Mouse (Mus musculus) cerebellum, adult 2 months (tissue): ENCODE measurements around the gene Vps52. TPM values are rescaled to one million over a fixed set of nuclear protein-coding genes. Genes with fewer than 3 reads are reported as not detected.

Experiments used
- DNase-seq, 2 experiments: peaks; one replicate each; pipeline ENCODE4 v3.0.0; 2021
- H3K27ac ChIP-seq: fragments of 200-500 bp; 2 replicates; pipeline ENCODE4 v1.5.1; 2012; ENCODE audit warnings: low read length, control low read depth, inconsistent platforms; ENCODE audit not compliant: insufficient read depth
- H3K27me3 ChIP-seq: fragments of 200-500 bp; 2 replicates; pipeline ENCODE4 v1.6.1; 2012; ENCODE audit warnings: inconsistent platforms, mild to moderate bottlenecking, low read length, moderate library complexity; ENCODE audit not compliant: control insufficient read depth, insufficient read depth
- H3K4me1 ChIP-seq: fragments of 200-500 bp; 2 replicates; pipeline ENCODE4 v1.6.1; 2011; ENCODE audit warnings: low read length; ENCODE audit not compliant: control insufficient read depth, insufficient read depth
- H3K4me3 ChIP-seq: fragments of 200-500 bp; replicated peaks from 2 replicates; pipeline ENCODE3; 2011; ENCODE audit warnings: mild to moderate bottlenecking, low read depth, low read length, control low read depth; ENCODE audit not compliant: insufficient read depth
- CTCF ChIP-seq: fragments of 200-500 bp; IDR thresholded peaks from 2 replicates; pipeline ENCODE4 v1.5.1; 2011; ENCODE audit warnings: low read depth, mild to moderate bottlenecking, control low read depth, low read length, moderate library complexity, borderline replicate concordance; ENCODE audit not compliant: insufficient read depth
- POLR2A ChIP-seq: fragments of 200-500 bp; IDR thresholded peaks from 2 replicates; pipeline ENCODE4 v1.6.1; 2011; ENCODE audit warnings: low read length, control low read depth, borderline replicate concordance; ENCODE audit not compliant: insufficient read depth
- WGBS: fragments of 180-500 bp; shearing (Covaris S2); methylation state at CpG from one replicate; pipeline ENCODE4 v1.1.7; 2018; 5-methylcytosine and 5-hydroxymethylcytosine counted together
- polyA plus RNA-seq: library from polyadenylated mRNA; depleted of rRNA; stranded (reverse); fragments of >200 nt; gene quantifications from 2 replicates; pipeline ENCODE4 v1.2.3, GENCODE M21; 2012

Gene Vps52
- polyA plus RNA-seq, 1 experiment, result 73.5 TPM

DNA sequence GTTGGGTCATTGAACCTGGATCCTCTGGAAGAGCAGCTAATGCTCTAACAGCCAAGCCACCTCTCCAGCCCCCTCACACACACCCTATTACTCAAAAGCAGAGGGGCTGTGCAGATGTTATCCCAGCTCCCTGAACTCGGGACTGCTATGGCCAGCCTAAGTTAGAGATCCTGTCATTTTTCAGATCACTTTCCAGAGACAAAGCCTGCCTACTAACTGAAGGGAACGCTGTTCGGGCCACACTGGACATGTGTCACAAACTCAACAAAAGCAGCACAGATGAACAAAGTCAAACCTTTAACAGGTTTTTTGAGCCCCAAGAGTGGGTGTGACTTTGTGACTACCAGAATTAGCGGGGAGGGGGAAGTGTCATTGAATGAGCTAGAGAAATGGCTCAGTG lies 2.7 kb upstream of the Vps52 start:
- TF ChIP-seq CTCF (no peak), POLR2A (no peak)
- WGBS, result 71% methylated on average over 4 of the region's 4 CpGs
- no peak for DNase-seq
- Histone ChIP-seq H3K27ac (no peak overlapping the region), H3K4me1 (peaks cover 16% of the 10 kb centered on the region), H3K4me3 (no peak overlapping the region), H3K27me3 (no peaks in the 10 kb centered on the region)

DNA sequence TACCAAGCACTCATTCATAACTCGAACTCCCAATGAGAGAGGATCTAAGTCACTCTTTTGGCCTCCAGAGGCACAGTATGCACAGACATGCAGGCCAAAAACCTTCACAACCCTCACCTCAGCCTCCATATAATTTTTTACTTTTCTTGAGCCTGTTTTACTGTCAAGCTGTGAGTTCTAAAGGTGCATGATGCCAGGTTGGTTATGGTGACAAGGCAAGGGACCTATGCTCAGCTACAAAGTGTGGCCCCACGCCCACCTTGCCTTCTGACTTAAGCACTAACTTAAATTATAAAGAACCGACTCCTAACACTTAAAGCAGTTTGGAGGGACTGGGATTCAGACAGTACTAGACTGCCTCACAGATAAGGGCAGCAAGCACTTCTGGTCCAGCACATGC lies 2.3 kb upstream of the Vps52 start:
- H3K27me3 ChIP-seq, result no peaks in the 10 kb centered on the region
- H3K27ac ChIP-seq, result no peak overlapping the region
- DNase-seq, result no peak
- TF ChIP-seq CTCF (no peak), POLR2A (no peak)
- H3K4me1 ChIP-seq, result peaks cover 16% of the 10 kb centered on the region
- no peak overlapping the region for H3K4me3 ChIP-seq
- 77% methylated on average over 3 of the region's 3 CpGs for WGBS

DNA sequence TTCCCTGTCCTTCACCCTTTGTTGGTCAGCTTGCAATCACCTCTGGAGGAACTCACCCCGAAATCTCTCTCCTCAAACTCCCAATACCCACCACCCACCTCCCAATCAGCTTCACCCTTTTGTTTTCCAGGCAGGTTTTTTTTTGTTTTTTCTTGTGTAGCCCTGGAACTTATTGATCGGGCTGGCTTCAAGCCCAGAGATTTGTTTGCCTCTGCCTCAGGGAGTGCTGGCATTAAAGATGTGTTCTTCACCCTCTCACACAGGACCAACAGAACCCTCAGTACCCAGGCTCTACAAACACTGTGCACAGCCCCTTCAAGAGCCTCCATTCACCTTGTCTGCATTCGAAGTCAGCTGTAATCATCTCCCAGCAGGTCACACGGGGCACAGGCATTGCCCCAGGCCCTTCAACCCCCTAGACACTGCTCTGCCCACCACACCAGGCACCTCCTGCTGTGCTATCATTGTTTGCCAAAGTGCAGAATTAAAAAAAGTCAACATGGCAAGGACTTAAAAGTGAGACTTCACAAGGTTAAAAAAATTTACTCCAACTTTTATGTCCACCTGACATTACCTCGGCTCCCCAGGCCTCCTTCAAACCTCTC lies 1.5 kb upstream of the Vps52 start:
- DNase-seq, result no peak
- no peak overlapping the region for H3K27ac ChIP-seq
- TF ChIP-seq POLR2A (no peak), CTCF (no peak)

DNA sequence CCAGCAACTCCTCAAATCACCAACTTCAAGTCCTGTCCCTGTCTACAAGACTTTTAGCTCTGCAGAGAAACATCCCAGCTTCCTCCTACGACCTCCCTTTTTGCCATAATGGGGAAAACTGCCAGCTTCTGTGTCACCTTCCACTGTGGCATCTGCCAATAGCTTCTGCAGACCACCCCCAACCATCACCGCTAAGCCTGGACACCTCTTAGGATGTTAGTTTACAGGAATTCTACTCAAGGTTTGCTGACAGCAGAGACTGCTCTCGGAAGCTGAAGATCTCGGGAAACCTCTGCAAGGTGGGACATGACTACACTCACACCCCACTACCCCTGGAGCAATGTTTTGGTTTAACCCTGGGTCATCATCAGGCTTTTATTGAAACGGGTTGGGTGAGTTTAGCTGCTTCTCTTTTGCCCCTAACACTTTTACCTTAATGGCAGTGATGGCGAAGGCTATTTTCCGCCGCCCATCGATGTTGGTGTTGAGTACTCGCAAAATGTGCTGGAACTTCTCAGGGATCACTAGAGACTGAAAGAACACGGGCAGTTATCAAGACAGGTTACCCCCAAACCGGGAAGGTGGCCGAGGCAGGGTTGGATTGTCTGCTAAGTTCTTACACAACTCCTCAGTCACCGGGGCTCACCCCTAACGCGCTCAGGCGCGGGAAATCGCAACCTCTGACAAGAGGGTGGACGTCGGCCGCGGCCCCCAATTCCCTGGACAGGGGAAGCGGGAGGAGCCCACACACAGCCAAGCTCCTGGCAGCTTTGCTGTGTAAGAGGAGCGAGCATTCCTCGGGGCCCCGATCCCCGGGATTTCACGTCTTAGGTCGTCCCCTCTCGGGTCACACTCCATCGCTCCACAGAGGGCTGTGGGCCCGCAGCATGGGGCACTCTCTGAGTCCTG lies 712 bp upstream of the Vps52 start:
- no peak for DNase-seq
- TF ChIP-seq CTCF (no peak), POLR2A (no peak)
- WGBS, result 1% methylated on average over 33 of the region's 33 CpGs

More for the DNA sequence above, 1.5 kb upstream of the Vps52 start:
- Histone ChIP-seq H3K4me3 (no peak overlapping the region), H3K4me1 (peaks cover 13% of the 10 kb centered on the region), H3K27me3 (no peaks in the 10 kb centered on the region)
- WGBS, result 33% methylated on average over 5 of the region's 5 CpGs

DNA sequence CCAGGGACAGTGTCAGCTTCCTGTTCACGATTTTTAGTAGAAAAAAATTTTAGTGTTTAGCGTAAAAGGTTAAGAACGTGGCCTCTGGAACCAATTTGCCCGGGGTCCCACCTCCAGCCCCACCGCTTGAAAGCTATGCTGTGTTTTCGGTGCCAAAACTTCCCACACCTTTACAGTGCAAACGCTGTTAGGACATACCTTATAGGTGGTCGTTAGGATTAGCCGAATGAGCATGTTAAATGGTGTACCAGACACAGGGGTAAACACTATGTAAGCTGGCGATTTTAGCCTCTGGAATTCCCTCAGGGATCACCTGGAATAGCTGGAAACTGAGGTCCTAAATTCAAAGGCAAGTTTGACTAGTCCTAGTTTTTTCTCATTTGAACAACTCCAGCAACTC lies 724 bp downstream of the Vps52 start:
- Histone ChIP-seq H3K27ac (peak overlapping the region; percentile 83), H3K4me3 (peak overlapping the region; percentile 96), H3K27me3 (no peaks in the 10 kb centered on the region), H3K4me1 (no peaks in the 10 kb centered on the region; the same call in 1 of the 2 replicates)
- WGBS, result 7% methylated on average over 10 of the region's 10 CpGs
- TF ChIP-seq CTCF (no peak), POLR2A (no peak)
- no peak for DNase-seq

More for the DNA sequence above, 712 bp upstream of the Vps52 start:
- no peaks in the 10 kb centered on the region for H3K27me3 ChIP-seq
- peak overlapping the region; percentile 74 for H3K4me3 ChIP-seq
- H3K27ac ChIP-seq, result 0 out of 2 replicates have a peak overlapping the region, but pooled peaks have one; percentile 3
- peaks cover 7% of the 10 kb centered on the region; the same call in 1 of the 2 replicates for H3K4me1 ChIP-seq

DNA sequence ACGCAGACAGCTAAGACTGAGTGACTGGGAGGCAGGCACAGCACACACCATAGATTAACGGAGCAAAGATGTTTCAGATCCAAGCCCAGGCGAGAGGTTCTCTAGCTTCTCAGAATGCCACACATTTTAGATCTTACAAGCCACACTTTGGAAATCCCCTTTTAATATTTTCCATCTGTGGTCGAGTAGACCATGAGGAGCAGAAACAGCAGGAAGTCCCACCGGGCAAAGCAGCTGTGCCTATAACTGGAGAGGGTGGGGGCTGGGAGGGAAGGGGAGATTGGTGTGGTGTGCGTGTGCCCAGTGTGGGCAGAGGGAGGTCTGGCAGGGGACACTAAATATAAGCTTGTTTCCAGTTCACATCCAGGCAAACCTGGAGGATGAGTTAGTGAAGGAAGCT lies 1.9 kb downstream of the Vps52 start:
- TF ChIP-seq CTCF (no peak), POLR2A (no peak)
- Histone ChIP-seq H3K27me3 (no peaks in the 10 kb centered on the region), H3K27ac (no peak overlapping the region), H3K4me3 (no peak overlapping the region), H3K4me1 (no peaks in the 10 kb centered on the region; the same call in 1 of the 2 replicates)
- 68% methylated on average over 6 of the region's 6 CpGs for WGBS
- DNase-seq, result no peak

DNA sequence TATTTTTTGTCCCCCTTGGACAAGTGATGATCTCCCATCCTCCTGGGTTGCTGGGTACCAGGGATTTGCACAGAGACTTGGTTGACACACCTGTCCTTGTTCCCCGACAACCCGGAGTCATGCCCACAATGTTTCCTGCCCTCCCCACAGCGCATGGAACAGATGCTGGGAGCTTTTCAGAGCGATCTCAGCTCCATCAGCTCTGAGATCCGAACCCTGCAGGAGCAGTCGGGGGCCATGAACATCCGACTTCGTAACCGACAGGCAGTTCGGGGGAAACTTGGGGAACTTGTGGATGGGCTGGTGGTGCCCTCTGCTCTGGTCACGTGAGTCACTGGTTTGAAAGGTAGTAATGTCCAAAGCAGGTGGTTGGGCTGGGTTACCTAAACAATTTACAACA lies 2.8 kb downstream of the Vps52 start:
- no peak for TF ChIP-seq CTCF
- no peak for TF ChIP-seq POLR2A
- WGBS, result 95% methylated on average over 11 of the region's 11 CpGs
- H3K4me3 ChIP-seq, result no peak overlapping the region
- no peaks in the 10 kb centered on the region; the same call in 1 of the 2 replicates for H3K4me1 ChIP-seq
- no peak for DNase-seq
- no peaks in the 10 kb centered on the region for H3K27me3 ChIP-seq
- H3K27ac ChIP-seq, result no peak overlapping the region
